Mouse (Mus musculus) monocyte, adult 2 months (primary cell): ENCODE results near the gene Raver1.
A peak's percentile ranks its signal among the peaks of the same experiment; 100 is the strongest.
"Not testable (repeated sequence)": the region's sequence is repeated elsewhere in the genome, so short reads cannot be mapped to it uniquely, and the experiment has no call there.

ENCODE experiments used
- DNase-seq, 2 experiments: peaks; one replicate each; pipeline ENCODE4 v3.0.0; 2022; ENCODE audit warnings: low spot score in 2 of 2, low read depth in 1 of 2

Raver1 gene

GRCm38 (mm10) chr9:21105760-21106564 is 14.2 kb upstream of the Raver1 start:
- DNase-seq, result no peak

GRCm38 (mm10) chr9:21104814-21105213 is 13.0 kb upstream of the Raver1 start:
- no peak for DNase-seq

GRCm38 (mm10) chr9:21102076-21102475 is 10.3 kb upstream of the Raver1 start:
- no peak for DNase-seq

- DNase-seq, result no peak
Measured at GRCm38 (mm10) chr9:21100447-21101161, 8.8 kb upstream of the Raver1 start.

GRCm38 (mm10) chr9:21097793-21098192 is 6.0 kb upstream of the Raver1 start:
- no peak for DNase-seq

- DNase-seq, result no peak
Measured at GRCm38 (mm10) chr9:21095958-21096357, 4.2 kb upstream of the Raver1 start.

- no peak for DNase-seq
Measured at GRCm38 (mm10) chr9:21093423-21093822, 1.6 kb upstream of the Raver1 start.

- no peak for DNase-seq
Measured at GRCm38 (mm10) chr9:21090972-21091706, 669 bp downstream of the Raver1 start.

- DNase-seq, result no peak
Measured at GRCm38 (mm10) chr9:21090537-21090936, 1.3 kb downstream of the Raver1 start.

GRCm38 (mm10) chr9:21083324-21083723 is 8.5 kb downstream of the Raver1 start:
- DNase-seq, result no peak

GRCm38 (mm10) chr9:21081127-21081526 is 10.7 kb downstream of the Raver1 start:
- DNase-seq, result no peak

- DNase-seq, result no peak
Measured at GRCm38 (mm10) chr9:21075625-21076024, 16.2 kb downstream of the Raver1 start.

- no peak for DNase-seq
Measured at GRCm38 (mm10) chr9:21074173-21074572, 17.6 kb downstream of the Raver1 start.

- DNase-seq, result peak; percentile 56 to 77
Measured at GRCm38 (mm10) chr9:21073044-21073840, 18.6 kb downstream of the Raver1 start, which contains the start of the genes Gm49373 and Fdx1l. TSS of gene Gm49373 (minus strand) at chr9:21073096. TSS of gene Fdx1l (minus strand) at chr9:21073614.

GRCm38 (mm10) chr9:21072641-21073040 is 19.2 kb downstream of the Raver1 start:
- no peak for DNase-seq

- no peak for DNase-seq
Measured at GRCm38 (mm10) chr9:21067006-21067684, 24.7 kb downstream of the Raver1 start, which contains the start of gene Zglp1. TSS of gene Zglp1 (minus strand) at chr9:21067093.

- DNase-seq, result no peak
Measured at GRCm38 (mm10) chr9:21062928-21063327, 28.9 kb downstream of the Raver1 start.

- no peak for DNase-seq
Measured at GRCm38 (mm10) chr9:21051578-21051977, 40.2 kb downstream of the Raver1 start.

- DNase-seq, result no peak
Measured at GRCm38 (mm10) chr9:21045235-21045634, 46.6 kb downstream of the Raver1 start.

GRCm38 (mm10) chr9:21044785-21045184 is 47.0 kb downstream of the Raver1 start:
- DNase-seq, result not testable (repeated sequence)
